Mouse (Mus musculus) heart, embryonic 15.5 days (tissue): ENCODE measurements at regions not wholly inside any gene's neighbourhood (a gene's known extent, or its start where the extent isn't known, plus 50 kb on each side); places are given as distances from the start of the nearest gene placed in this dataset.

Experiments
- ATAC-seq: fragments of 200-750 bp; cut with Nextera tagmentation; replicated peaks from 2 replicates; pipeline ENCODE4 v1.8.0; 2017; ENCODE audit warnings: low read depth, moderate TSS enrichment; ENCODE audit not compliant: insufficient number of reproducible peaks, insufficient read depth, low FRiP score
- H3K27ac ChIP-seq: fragments of 300-500 bp; sonication (generic); 2 replicates; pipeline ENCODE4 v1.5.1; 2015; ENCODE audit warnings: mild to moderate bottlenecking, inconsistent platforms
- H3K27me3 ChIP-seq: fragments of 300-500 bp; sonication (generic); 2 replicates; pipeline ENCODE4 v1.6.1; 2015; ENCODE audit warnings: inconsistent platforms
- H3K36me3 ChIP-seq: fragments of 300-500 bp; sonication (generic); 2 replicates; pipeline ENCODE4 v1.6.1; 2015; ENCODE audit warnings: mild to moderate bottlenecking, inconsistent platforms
- H3K4me1 ChIP-seq: fragments of 300-500 bp; sonication (generic); replicated peaks from 2 replicates; pipeline ENCODE4 v1.6.1; 2015; ENCODE audit warnings: inconsistent platforms
- H3K4me2 ChIP-seq: fragments of 300-500 bp; sonication (generic); 2 replicates; pipeline ENCODE4 v1.6.1; 2015; ENCODE audit warnings: inconsistent platforms, mild to moderate bottlenecking, moderate library complexity
- H3K4me3 ChIP-seq: fragments of 300-500 bp; sonication (generic); 2 replicates; pipeline ENCODE4 v1.5.1; 2015; ENCODE audit warnings: mild to moderate bottlenecking, inconsistent platforms
- H3K9ac ChIP-seq: fragments of 300-500 bp; sonication (generic); 2 replicates; pipeline ENCODE4 v1.6.1; 2015; ENCODE audit warnings: mild to moderate bottlenecking, inconsistent platforms
- H3K9me3 ChIP-seq: fragments of 300-500 bp; sonication (generic); replicated peaks from 2 replicates; pipeline ENCODE4 v1.6.1; 2016; ENCODE audit warnings: inconsistent platforms
- WGBS: fragments of 180-500 bp; shearing (Covaris S2); methylation state at CpG from one replicate; pipeline ENCODE4 v1.1.7; 2015; ENCODE audit warnings: mixed read lengths; 5-methylcytosine and 5-hydroxymethylcytosine counted together

- 68% methylated on average over 8 of the region's 8 CpGs for WGBS
- Histone ChIP-seq H3K4me1 (no peaks in the 10 kb centered on the region), H3K36me3 (no peaks in the 10 kb centered on the region), H3K27ac (no peak overlapping the region), H3K9me3 (no peaks in the 10 kb centered on the region), H3K4me2 (no peak overlapping the region), H3K27me3 (no peaks in the 10 kb centered on the region), H3K9ac (no peak overlapping the region), H3K4me3 (no peak overlapping the region)
- no peak for ATAC-seq
These were observed 289.6 kb upstream of the Epha7 start for GRCm38 (mm10) chr4:28523343-28523742.

GRCm38 (mm10) chr4:28542218-28542617 lies 270.7 kb upstream of the Epha7 start:
- H3K4me3 ChIP-seq, result no peak overlapping the region
- ATAC-seq, result no peak
- no peak overlapping the region for H3K4me2 ChIP-seq
- WGBS, result 25% methylated on average over 1 of the region's 1 CpGs
- H3K36me3 ChIP-seq, result no peaks in the 10 kb centered on the region
- H3K27me3 ChIP-seq, result no peaks in the 10 kb centered on the region
- H3K9ac ChIP-seq, result no peak overlapping the region
- H3K9me3 ChIP-seq, result no peaks in the 10 kb centered on the region
- 0 out of 2 replicates have a peak overlapping the region, but pooled peaks have one; percentile 16 for H3K27ac ChIP-seq
- H3K4me1 ChIP-seq, result no peaks in the 10 kb centered on the region

- peak overlapping the region; percentile 10 for H3K27ac ChIP-seq
These were observed 270.1 kb upstream of the Epha7 start for GRCm38 (mm10) chr4:28542696-28543328.

GRCm38 (mm10) chr4:28548231-28548836 lies 264.6 kb upstream of the Epha7 start:
- no peaks in the 10 kb centered on the region for H3K27me3 ChIP-seq
- no peak overlapping the region for H3K9ac ChIP-seq
- H3K4me3 ChIP-seq, result no peak overlapping the region
- H3K9me3 ChIP-seq, result no peaks in the 10 kb centered on the region
- H3K27ac ChIP-seq, result no peak overlapping the region
- no peak overlapping the region for H3K4me2 ChIP-seq
- H3K36me3 ChIP-seq, result no peaks in the 10 kb centered on the region
- WGBS, result 34% methylated on average over 6 of the region's 6 CpGs
- H3K4me1 ChIP-seq, result no peaks in the 10 kb centered on the region
- no peak for ATAC-seq

More at GRCm38 (mm10) chr4:28542696-28543328, 270.1 kb upstream of the Epha7 start:
- Histone ChIP-seq H3K36me3 (no peaks in the 10 kb centered on the region), H3K4me1 (no peaks in the 10 kb centered on the region), H3K27me3 (no peaks in the 10 kb centered on the region), H3K4me3 (no peak overlapping the region), H3K9ac (no peak overlapping the region), H3K4me2 (no peak overlapping the region), H3K9me3 (no peaks in the 10 kb centered on the region)
- no peak for ATAC-seq
- WGBS, result 53% methylated on average over 1 of the region's 1 CpGs

- ATAC-seq, result no peak
- no peak overlapping the region for H3K4me3 ChIP-seq
These were observed 241.7 kb upstream of the Epha7 start for GRCm38 (mm10) chr4:28571092-28571770.

GRCm38 (mm10) chr4:28588745-28589530 lies 224.0 kb upstream of the Epha7 start:
- H3K9me3 ChIP-seq, result no peaks in the 10 kb centered on the region
- no peaks in the 10 kb centered on the region for H3K27me3 ChIP-seq
- no peak overlapping the region for H3K9ac ChIP-seq
- H3K36me3 ChIP-seq, result no peaks in the 10 kb centered on the region
- no peak for ATAC-seq
- H3K27ac ChIP-seq, result no peak overlapping the region
- WGBS, result 78% methylated on average over 12 of the region's 12 CpGs
- H3K4me1 ChIP-seq, result no peaks in the 10 kb centered on the region
- H3K4me2 ChIP-seq, result no peak overlapping the region
- no peak overlapping the region for H3K4me3 ChIP-seq

More at GRCm38 (mm10) chr4:28571092-28571770, 241.7 kb upstream of the Epha7 start:
- Histone ChIP-seq H3K4me1 (no peaks in the 10 kb centered on the region), H3K36me3 (no peaks in the 10 kb centered on the region), H3K9ac (no peak overlapping the region), H3K4me2 (no peak overlapping the region), H3K27me3 (no peaks in the 10 kb centered on the region), H3K27ac (no peak overlapping the region), H3K9me3 (no peaks in the 10 kb centered on the region)
- 63% methylated on average over 4 of the region's 4 CpGs for WGBS
